Mouse (Mus musculus): ENCODE data around the gene Nkd2. TPM values are rescaled to one million over a fixed set of nuclear protein-coding genes. Genes with fewer than 3 reads are reported as not detected.

Gene Nkd2
- total RNA-seq (2021): 1 to 10 TPM; 2.9 to 5.0 TPM
- long read RNA-seq, experiment 1, full-length matches to known transcripts: 13 of 22 reads
- long read RNA-seq, experiment 1, partial matches to known transcripts: 3 of 22 reads
- long read RNA-seq, experiment 1, other reads (novel, unspliced or antisense): 6 of 22 reads
- long read RNA-seq, experiment 2, full-length matches to known transcripts: 12 of 15 reads
- long read RNA-seq, experiment 2, partial matches to known transcripts: 2 of 15 reads
- long read RNA-seq, experiment 2, other reads (novel, unspliced or antisense): 1 of 15 reads

- peak; percentile 81 to 85 for DNase-seq (ENCODE audit: low spot score in 2 of 2)
These were observed at the start of gene Nkd2 for GRCm38 (mm10) chr13:73847465-73847836. Gene Nkd2, minus strand, starts transcription at chr13:73847631.

- no peak for DNase-seq (ENCODE audit: low spot score in 2 of 2)
These were observed 45.2 kb upstream of the Nkd2 start for GRCm38 (mm10) chr13:73892493-73893178.

- DNase-seq (ENCODE audit: low spot score in 2 of 2): peak; percentile 38 to 67
These were observed 40.0 kb upstream of the Nkd2 start for GRCm38 (mm10) chr13:73887415-73887874.

GRCm38 (mm10) chr13:73886601-73887000, 39.2 kb upstream of the Nkd2 start:
- no peak for DNase-seq (ENCODE audit: low spot score in 2 of 2)

- DNase-seq (ENCODE audit: low spot score in 2 of 2): no peak
These were observed 38.6 kb upstream of the Nkd2 start for GRCm38 (mm10) chr13:73886066-73886465.

GRCm38 (mm10) chr13:73885656-73886055, 38.2 kb upstream of the Nkd2 start:
- DNase-seq (ENCODE audit: low spot score in 2 of 2): no peak

GRCm38 (mm10) chr13:73881347-73881746, 33.9 kb upstream of the Nkd2 start:
- DNase-seq (ENCODE audit: low spot score in 2 of 2): no peak

- peak; percentile 35 to 44 for DNase-seq (ENCODE audit: low spot score in 2 of 2)
These were observed 32.4 kb upstream of the Nkd2 start for GRCm38 (mm10) chr13:73879824-73880223.

- DNase-seq (ENCODE audit: low spot score in 2 of 2): no peak
These were observed 24.7 kb upstream of the Nkd2 start for GRCm38 (mm10) chr13:73872159-73872558.

GRCm38 (mm10) chr13:73846589-73847464, 604 bp downstream of the Nkd2 start:
- DNase-seq (ENCODE audit: low spot score in 2 of 2): peak in 1 of 2 experiments; percentile 28

GRCm38 (mm10) chr13:73842696-73843095, 4.7 kb downstream of the Nkd2 start:
- DNase-seq (ENCODE audit: low spot score in 2 of 2): no peak

GRCm38 (mm10) chr13:73839740-73840139, 7.7 kb downstream of the Nkd2 start:
- DNase-seq (ENCODE audit: low spot score in 2 of 2): no peak

- no peak for DNase-seq (ENCODE audit: low spot score in 2 of 2)
These were observed 8.3 kb downstream of the Nkd2 start for GRCm38 (mm10) chr13:73839137-73839548.

GRCm38 (mm10) chr13:73837708-73838107, 9.7 kb downstream of the Nkd2 start:
- DNase-seq (ENCODE audit: low spot score in 2 of 2): no peak

- DNase-seq (ENCODE audit: low spot score in 2 of 2): no peak
These were observed 10.9 kb downstream of the Nkd2 start for GRCm38 (mm10) chr13:73836491-73836890.

- no peak for DNase-seq (ENCODE audit: low spot score in 2 of 2)
These were observed 11.6 kb downstream of the Nkd2 start for GRCm38 (mm10) chr13:73835791-73836190.

GRCm38 (mm10) chr13:73833809-73834208, 13.6 kb downstream of the Nkd2 start:
- DNase-seq (ENCODE audit: low spot score in 2 of 2): peak in 1 of 2 experiments; percentile 15

GRCm38 (mm10) chr13:73831486-73831885, 15.9 kb downstream of the Nkd2 start:
- peak; percentile 41 to 56 for DNase-seq (ENCODE audit: low spot score in 2 of 2)

- no peak for DNase-seq (ENCODE audit: low spot score in 2 of 2)
These were observed 20.2 kb downstream of the Nkd2 start for GRCm38 (mm10) chr13:73827243-73827642.

GRCm38 (mm10) chr13:73823711-73824110, 23.7 kb downstream of the Nkd2 start:
- no peak for DNase-seq (ENCODE audit: low spot score in 2 of 2)

- peak in 1 of 2 experiments; percentile 47 for DNase-seq (ENCODE audit: low spot score in 2 of 2)
These were observed 25.1 kb downstream of the Nkd2 start for GRCm38 (mm10) chr13:73822187-73822800.
